Mouse (Mus musculus) limb, embryonic 15.5 days (tissue): Measurements from ENCODE around the gene Lrp6. TPM values are rescaled to one million over a fixed set of nuclear protein-coding genes. Genes with fewer than 3 reads are reported as not detected.
A peak's percentile ranks its signal among the peaks of the same experiment; 100 is the strongest.

ENCODE experiments used
- ATAC-seq: fragments of 200-750 bp; cut with Nextera tagmentation; 2 replicates; pipeline ENCODE4 v1.8.0; 2017; ENCODE audit warnings: low read depth, moderate TSS enrichment; ENCODE audit not compliant: insufficient number of reproducible peaks, low FRiP score, low TSS enrichment
- H3K27ac ChIP-seq: fragments of 300-500 bp; sonication (generic); 2 replicates; pipeline ENCODE4 v1.5.1; 2015; ENCODE audit warnings: moderate library complexity, mild to moderate bottlenecking, inconsistent platforms
- H3K27me3 ChIP-seq: fragments of 300-500 bp; sonication (generic); 2 replicates; pipeline ENCODE4 v1.6.1; 2015; ENCODE audit warnings: inconsistent platforms
- H3K36me3 ChIP-seq: fragments of 300-500 bp; sonication (generic); 2 replicates; pipeline ENCODE4 v1.6.1; 2015; ENCODE audit warnings: inconsistent platforms
- H3K4me1 ChIP-seq: fragments of 300-500 bp; sonication (generic); 2 replicates; pipeline ENCODE4 v1.6.1; 2015; ENCODE audit warnings: inconsistent platforms
- H3K4me2 ChIP-seq: fragments of 300-500 bp; sonication (generic); 2 replicates; pipeline ENCODE4 v1.6.1; 2015; ENCODE audit warnings: mild to moderate bottlenecking, inconsistent platforms
- H3K4me3 ChIP-seq: fragments of 300-500 bp; sonication (generic); 2 replicates; pipeline ENCODE4 v1.5.1; 2015; ENCODE audit warnings: mild to moderate bottlenecking, inconsistent platforms
- H3K9ac ChIP-seq: fragments of 300-500 bp; sonication (generic); 2 replicates; pipeline ENCODE4 v1.6.1; 2015; ENCODE audit warnings: inconsistent platforms
- H3K9me3 ChIP-seq: fragments of 300-500 bp; sonication (generic); 2 replicates; pipeline ENCODE4 v1.6.1; 2016; ENCODE audit warnings: inconsistent platforms
- WGBS: fragments of 180-500 bp; shearing (Covaris S2); methylation state at CpG from one replicate; pipeline ENCODE4 v1.1.7; 2015; 5-methylcytosine and 5-hydroxymethylcytosine counted together
- polyA plus RNA-seq: library from polyadenylated mRNA; unstranded; fragments of >200 nt; fragmentation: Nextera tagmentation; extraction: Ambion mirVana; gene quantifications from 2 replicates; pipeline ENCODE4 v1.2.1, GENCODE M21; 2015

Lrp6 gene
- polyA plus RNA-seq, 1 experiment from 2014 or later, result 31.1 TPM

GRCm38 (mm10) chr6:134470857-134471256 lies 95.9 kb downstream of the Lrp6 start:
- H3K9ac ChIP-seq, result no peak overlapping the region
- H3K9me3 ChIP-seq, result no peaks in the 10 kb centered on the region
- peaks cover 30% of the 10 kb centered on the region for H3K36me3 ChIP-seq
- peaks cover 8% of the 10 kb centered on the region for H3K4me1 ChIP-seq
- ATAC-seq, result no peak
- H3K27me3 ChIP-seq, result no peaks in the 10 kb centered on the region
- no peak overlapping the region for H3K27ac ChIP-seq
- H3K4me3 ChIP-seq, result no peak overlapping the region
- H3K4me2 ChIP-seq, result no peak overlapping the region
- WGBS, result 69% methylated on average over 14 of the region's 14 CpGs

GRCm38 (mm10) chr6:134469297-134469696 lies 97.5 kb downstream of the Lrp6 start:
- 78% methylated on average over 2 of the region's 2 CpGs for WGBS
- Histone ChIP-seq H3K9me3 (no peaks in the 10 kb centered on the region), H3K27me3 (no peaks in the 10 kb centered on the region), H3K4me2 (no peak overlapping the region), H3K27ac (no peak overlapping the region), H3K4me1 (peaks cover 8% of the 10 kb centered on the region), H3K4me3 (no peak overlapping the region), H3K9ac (no peak overlapping the region), H3K36me3 (peaks cover 38% of the 10 kb centered on the region)
- ATAC-seq, result no peak

GRCm38 (mm10) chr6:134466671-134467229 lies 100.0 kb downstream of the Lrp6 start:
- no peaks in the 10 kb centered on the region for H3K4me1 ChIP-seq
- H3K9ac ChIP-seq, result no peak overlapping the region
- no peak for ATAC-seq
- H3K9me3 ChIP-seq, result no peaks in the 10 kb centered on the region
- no peak overlapping the region for H3K4me2 ChIP-seq
- peaks cover 52% of the 10 kb centered on the region for H3K36me3 ChIP-seq
- H3K27me3 ChIP-seq, result no peaks in the 10 kb centered on the region
- no peak overlapping the region for H3K27ac ChIP-seq
- WGBS, result 79% methylated on average over 10 of the region's 10 CpGs
- no peak overlapping the region for H3K4me3 ChIP-seq

- no peak for ATAC-seq
These were observed 105.6 kb downstream of the Lrp6 start for GRCm38 (mm10) chr6:134461175-134461574.

GRCm38 (mm10) chr6:134458376-134458775 lies 108.4 kb downstream of the Lrp6 start:
- H3K4me2 ChIP-seq, result no peak overlapping the region
- H3K27me3 ChIP-seq, result no peaks in the 10 kb centered on the region
- peaks cover 86% of the 10 kb centered on the region for H3K36me3 ChIP-seq
- H3K4me1 ChIP-seq, result no peaks in the 10 kb centered on the region
- H3K27ac ChIP-seq, result no peak overlapping the region
- no peaks in the 10 kb centered on the region for H3K9me3 ChIP-seq
- 78% methylated on average over 1 of the region's 1 CpGs for WGBS
- H3K9ac ChIP-seq, result no peak overlapping the region
- no peak overlapping the region for H3K4me3 ChIP-seq
- no peak for ATAC-seq

More at GRCm38 (mm10) chr6:134461175-134461574, 105.6 kb downstream of the Lrp6 start:
- H3K9ac ChIP-seq, result no peak overlapping the region
- WGBS, result 81% methylated on average over 6 of the region's 6 CpGs
- H3K4me1 ChIP-seq, result no peaks in the 10 kb centered on the region
- no peaks in the 10 kb centered on the region for H3K9me3 ChIP-seq
- peaks cover 79% of the 10 kb centered on the region for H3K36me3 ChIP-seq
- H3K27me3 ChIP-seq, result no peaks in the 10 kb centered on the region
- H3K27ac ChIP-seq, result no peak overlapping the region
- H3K4me3 ChIP-seq, result no peak overlapping the region
- no peak overlapping the region for H3K4me2 ChIP-seq

GRCm38 (mm10) chr6:134454093-134454492 lies 112.7 kb downstream of the Lrp6 start:
- Histone ChIP-seq H3K9ac (no peak overlapping the region), H3K4me1 (peaks cover 12% of the 10 kb centered on the region), H3K27ac (no peak overlapping the region), H3K36me3 (peaks cover 78% of the 10 kb centered on the region), H3K9me3 (no peaks in the 10 kb centered on the region), H3K4me3 (no peak overlapping the region), H3K27me3 (no peaks in the 10 kb centered on the region), H3K4me2 (no peak overlapping the region)
- WGBS, result 89% methylated on average over 1 of the region's 1 CpGs
- no peak for ATAC-seq

GRCm38 (mm10) chr6:134450661-134451119 lies 116.1 kb downstream of the Lrp6 start:
- Histone ChIP-seq H3K4me1 (peaks cover 12% of the 10 kb centered on the region), H3K9ac (no peak overlapping the region), H3K27ac (peak overlapping the region; percentile 63), H3K9me3 (no peaks in the 10 kb centered on the region), H3K4me3 (no peak overlapping the region), H3K27me3 (no peaks in the 10 kb centered on the region), H3K36me3 (peaks cover 55% of the 10 kb centered on the region), H3K4me2 (no peak overlapping the region)
- 20% methylated on average over 14 of the region's 14 CpGs for WGBS
- peak; percentile 90 for ATAC-seq

GRCm38 (mm10) chr6:134449958-134450357 lies 116.8 kb downstream of the Lrp6 start:
- H3K4me2 ChIP-seq, result no peak overlapping the region
- ATAC-seq, result no peak
- no peak overlapping the region for H3K9ac ChIP-seq
- H3K4me1 ChIP-seq, result peaks cover 12% of the 10 kb centered on the region
- WGBS, result 49% methylated on average over 11 of the region's 11 CpGs
- no peak overlapping the region for H3K4me3 ChIP-seq
- peaks cover 53% of the 10 kb centered on the region for H3K36me3 ChIP-seq
- H3K27ac ChIP-seq, result peak overlapping the region; percentile 68
- no peaks in the 10 kb centered on the region for H3K9me3 ChIP-seq
- H3K27me3 ChIP-seq, result no peaks in the 10 kb centered on the region

GRCm38 (mm10) chr6:134448451-134448850 lies 118.3 kb downstream of the Lrp6 start:
- Histone ChIP-seq H3K9me3 (no peaks in the 10 kb centered on the region), H3K4me3 (no peak overlapping the region), H3K4me2 (no peak overlapping the region), H3K36me3 (peaks cover 44% of the 10 kb centered on the region), H3K27me3 (no peaks in the 10 kb centered on the region), H3K9ac (no peak overlapping the region), H3K4me1 (peaks cover 12% of the 10 kb centered on the region), H3K27ac (no peak overlapping the region)
- 90% methylated on average over 12 of the region's 12 CpGs for WGBS
- ATAC-seq, result no peak

GRCm38 (mm10) chr6:134443925-134444324 lies 122.8 kb downstream of the Lrp6 start:
- Histone ChIP-seq H3K4me1 (peaks cover 13% of the 10 kb centered on the region), H3K9ac (no peak overlapping the region), H3K27ac (no peak overlapping the region), H3K4me3 (no peak overlapping the region), H3K4me2 (no peak overlapping the region), H3K36me3 (peaks cover 17% of the 10 kb centered on the region; the same call in 1 of the 2 replicates), H3K9me3 (no peaks in the 10 kb centered on the region), H3K27me3 (no peaks in the 10 kb centered on the region)
- WGBS, result 72% methylated on average over 5 of the region's 5 CpGs
- no peak for ATAC-seq

GRCm38 (mm10) chr6:134443198-134443904 lies 123.4 kb downstream of the Lrp6 start:
- WGBS, result 72% methylated on average over 9 of the region's 9 CpGs
- H3K4me1 ChIP-seq, result peaks cover 17% of the 10 kb centered on the region
- H3K4me2 ChIP-seq, result no peak overlapping the region
- H3K4me3 ChIP-seq, result no peak overlapping the region
- no peak overlapping the region for H3K27ac ChIP-seq
- ATAC-seq, result no peak
- H3K36me3 ChIP-seq, result peaks cover 17% of the 10 kb centered on the region; the same call in 1 of the 2 replicates
- no peak overlapping the region for H3K9ac ChIP-seq
- H3K9me3 ChIP-seq, result no peaks in the 10 kb centered on the region
- no peaks in the 10 kb centered on the region for H3K27me3 ChIP-seq

- 82% methylated on average over 5 of the region's 5 CpGs for WGBS
- H3K9me3 ChIP-seq, result no peaks in the 10 kb centered on the region
- H3K27ac ChIP-seq, result no peak overlapping the region
- no peaks in the 10 kb centered on the region for H3K27me3 ChIP-seq
- H3K36me3 ChIP-seq, result peaks cover 17% of the 10 kb centered on the region; the same call in 1 of the 2 replicates
- no peak overlapping the region for H3K9ac ChIP-seq
- no peak overlapping the region for H3K4me2 ChIP-seq
- no peak for ATAC-seq
- no peak overlapping the region for H3K4me3 ChIP-seq
- H3K4me1 ChIP-seq, result peaks cover 19% of the 10 kb centered on the region
These were observed 124.5 kb downstream of the Lrp6 start for GRCm38 (mm10) chr6:134442219-134442618.
